Mouse (Mus musculus) naive thymus-derived CD4-positive, alpha-beta T cell, adult 2 months (primary cell): ENCODE measurements around the gene Obsl1.

Experiments used
- DNase-seq: peaks from one replicate; pipeline ENCODE4 v3.0.0-alpha.2; 2011; ENCODE audit warnings: low read depth

The Obsl1 gene

DNA sequence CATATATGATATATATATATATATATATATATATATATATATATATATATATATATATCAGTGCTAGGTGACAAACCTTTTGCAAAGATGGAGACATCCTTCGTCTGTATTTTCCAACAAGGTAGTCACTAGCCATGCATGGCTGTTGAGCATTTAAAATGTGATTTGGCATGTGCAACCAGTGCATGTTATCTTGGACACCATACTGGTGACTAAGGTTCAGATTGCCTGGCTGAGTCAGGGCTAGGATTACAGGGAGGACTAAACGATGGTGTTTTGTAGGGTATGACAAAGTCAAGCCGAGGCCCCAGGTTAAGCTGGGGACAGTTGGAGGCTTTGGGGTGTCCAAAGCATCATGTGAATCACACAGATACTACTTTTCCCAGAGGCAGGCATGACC is 50.8 kb downstream of the Obsl1 start:
- DNase-seq = no peak

DNA sequence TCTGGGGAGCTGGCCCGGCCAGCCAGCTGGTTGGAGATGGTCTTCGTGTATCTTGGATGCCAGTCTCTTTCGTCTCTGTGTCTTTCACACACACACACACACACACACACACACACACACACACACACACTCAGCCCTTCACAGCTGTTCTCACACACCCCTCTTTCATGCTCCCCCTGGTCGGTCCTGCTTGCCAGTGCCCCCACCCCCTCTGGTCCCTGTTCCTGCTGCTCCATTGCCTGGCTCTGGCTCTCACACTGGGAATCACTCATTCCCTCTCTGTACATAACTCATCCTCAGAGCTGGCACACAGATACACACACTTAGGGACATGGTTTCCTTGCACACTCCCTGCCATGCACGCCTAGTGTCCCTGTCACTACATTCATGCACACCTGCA is 54.4 kb downstream of the Obsl1 start:
- no peak for DNase-seq

DNA sequence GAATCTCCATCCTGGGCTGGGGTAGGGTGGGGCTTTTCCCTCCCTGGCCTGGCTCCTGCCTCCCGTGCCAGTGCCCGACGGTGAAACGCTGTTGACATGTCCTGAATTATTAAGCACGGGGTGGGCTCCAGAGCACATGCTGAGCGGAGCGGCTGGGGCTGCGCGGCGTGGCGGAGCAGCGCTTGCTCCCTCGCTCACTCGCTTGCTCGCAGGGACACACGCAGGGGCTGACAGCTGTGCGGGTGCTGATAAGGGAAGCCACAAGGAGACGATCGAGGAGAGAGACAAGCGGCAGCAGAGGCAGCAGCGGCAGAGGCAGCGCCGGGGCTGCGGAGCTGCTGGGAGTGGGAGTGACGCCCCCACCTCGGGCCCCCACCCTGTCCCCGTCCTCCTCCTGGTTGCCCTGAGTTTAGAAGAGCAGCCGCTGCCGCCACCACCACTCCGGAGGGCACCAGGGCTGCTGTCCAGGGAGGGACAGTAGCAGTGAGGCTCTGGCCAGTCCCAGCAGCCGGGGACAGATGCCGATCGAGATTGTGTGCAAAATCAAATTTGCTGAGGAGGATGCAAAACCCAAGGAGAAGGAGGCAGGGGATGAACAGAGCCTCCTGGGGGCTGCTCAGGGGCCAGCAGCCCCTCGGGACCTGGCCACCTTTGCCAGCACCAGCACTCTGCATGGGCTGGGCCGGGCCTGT is 55.8 kb downstream of the Obsl1 start, which contains the start of gene Asic4:
Gene Asic4, plus strand, starts transcription at position 123 of the 692 bp plus-strand sequence.
- DNase-seq = no peak

DNA sequence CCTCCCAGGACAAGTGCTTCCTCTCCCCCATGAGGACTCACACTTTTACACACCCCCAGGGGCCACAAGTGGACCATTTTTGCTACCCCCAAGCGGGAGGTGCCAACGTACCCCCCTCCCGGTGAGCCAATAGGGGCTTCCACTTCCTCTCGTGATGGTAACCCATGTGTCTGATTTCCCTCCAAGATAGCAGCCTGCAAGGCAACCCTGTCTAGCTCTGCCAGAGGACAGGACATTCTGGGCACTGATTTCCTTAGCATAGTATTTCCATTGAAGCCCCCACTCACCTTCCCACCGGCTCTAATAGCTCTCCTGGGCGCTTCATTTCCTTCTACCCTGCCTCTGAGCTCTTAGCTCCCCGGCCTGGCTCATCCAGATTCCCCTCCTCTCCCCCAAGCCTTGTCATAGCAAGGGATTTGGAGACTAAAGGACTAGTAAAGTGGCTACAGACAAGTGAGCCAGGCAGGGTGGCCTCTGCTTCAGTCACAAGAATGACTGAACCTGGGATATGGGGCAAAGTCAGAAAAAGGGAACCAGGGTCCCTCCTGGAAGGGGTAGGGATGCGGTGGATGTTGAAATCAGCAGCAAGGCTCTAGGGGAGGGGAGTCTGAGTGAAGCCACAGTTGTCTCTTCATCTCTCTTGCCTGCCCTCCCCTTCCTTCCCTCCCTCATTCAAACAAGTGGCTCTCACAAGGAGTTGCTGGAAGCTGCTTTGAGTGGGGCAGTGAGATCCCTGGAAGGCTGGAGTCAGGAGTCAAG is 56.7 kb downstream of the Obsl1 start:
- no peak for DNase-seq

DNA sequence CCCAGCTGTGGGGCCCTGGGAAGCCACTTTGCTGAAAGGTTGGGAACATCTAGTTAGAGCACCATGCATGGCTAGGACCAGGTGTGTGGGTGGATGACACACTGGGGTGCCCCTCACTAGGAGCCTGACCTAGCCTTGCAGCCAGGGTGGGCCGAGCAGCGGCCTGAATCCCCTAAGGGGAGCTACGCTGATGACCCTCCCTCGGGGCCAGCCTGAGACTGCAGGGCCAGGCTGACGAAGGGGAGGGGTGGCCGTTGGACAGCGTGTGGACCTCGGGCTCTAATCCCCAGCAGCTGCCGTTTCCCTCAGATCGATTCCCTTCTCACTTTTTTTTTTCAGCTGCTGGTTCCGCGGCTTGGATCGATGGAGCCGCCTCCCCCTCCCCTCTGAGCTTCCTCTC is 57.3 kb downstream of the Obsl1 start:
- no peak for DNase-seq

DNA sequence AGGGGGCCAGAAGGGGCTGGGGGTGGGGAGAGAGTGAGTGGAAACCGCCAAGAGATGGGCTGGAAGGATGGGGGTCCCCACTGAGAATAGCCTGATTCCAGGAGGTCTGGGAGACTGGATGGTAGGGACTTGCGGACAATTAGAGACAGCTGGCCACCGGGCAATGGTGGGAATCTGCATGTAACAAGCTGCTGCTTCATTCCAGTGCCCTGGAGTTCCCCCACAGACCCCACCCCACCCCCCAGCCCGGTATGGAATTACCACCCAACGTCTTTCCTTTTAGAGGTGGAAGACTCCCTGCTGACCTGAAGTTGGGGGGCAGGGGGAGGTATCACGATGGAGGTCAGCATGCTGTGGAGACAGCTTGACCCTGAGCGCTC is 58.2 kb downstream of the Obsl1 start:
- DNase-seq = no peak

DNA sequence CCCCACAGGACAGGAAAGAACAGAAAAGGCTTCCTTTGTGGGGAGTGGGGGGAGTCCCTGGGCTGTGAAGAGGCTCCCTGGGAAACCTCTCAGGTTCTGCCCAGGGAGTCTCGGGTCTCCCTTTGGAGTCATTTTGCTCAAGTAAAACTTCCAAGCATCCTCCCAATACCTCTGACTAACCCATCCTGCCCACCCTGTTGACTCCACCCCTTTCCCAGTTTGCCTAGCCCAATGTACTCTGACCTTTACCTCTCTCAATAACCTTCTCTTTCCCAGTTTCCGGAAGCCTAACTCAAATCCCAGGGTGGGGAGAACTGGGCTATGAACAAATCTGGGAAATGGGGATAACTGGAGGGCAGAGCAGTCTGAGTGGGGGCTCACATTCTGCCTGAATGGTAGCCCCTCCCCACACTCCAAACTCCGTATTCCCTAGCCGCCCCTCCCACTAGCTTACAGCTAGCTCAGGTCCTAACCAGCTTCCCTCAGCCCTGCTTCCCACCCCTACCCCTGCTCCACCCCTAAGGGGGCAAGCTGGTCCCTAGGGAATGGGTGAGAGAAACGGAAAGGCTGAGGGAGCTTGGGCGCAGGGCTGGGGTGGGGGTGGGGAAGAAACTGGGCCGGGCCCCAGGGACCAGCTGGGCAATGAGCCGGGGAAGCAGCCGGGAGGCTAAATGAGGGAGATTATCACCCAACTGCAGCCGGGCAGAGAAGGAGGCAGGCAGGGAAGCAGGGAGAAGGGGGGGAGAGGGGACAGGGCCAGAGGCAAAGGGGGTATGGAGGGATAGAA is 58.8 kb downstream of the Obsl1 start:
- DNase-seq = no peak

DNA sequence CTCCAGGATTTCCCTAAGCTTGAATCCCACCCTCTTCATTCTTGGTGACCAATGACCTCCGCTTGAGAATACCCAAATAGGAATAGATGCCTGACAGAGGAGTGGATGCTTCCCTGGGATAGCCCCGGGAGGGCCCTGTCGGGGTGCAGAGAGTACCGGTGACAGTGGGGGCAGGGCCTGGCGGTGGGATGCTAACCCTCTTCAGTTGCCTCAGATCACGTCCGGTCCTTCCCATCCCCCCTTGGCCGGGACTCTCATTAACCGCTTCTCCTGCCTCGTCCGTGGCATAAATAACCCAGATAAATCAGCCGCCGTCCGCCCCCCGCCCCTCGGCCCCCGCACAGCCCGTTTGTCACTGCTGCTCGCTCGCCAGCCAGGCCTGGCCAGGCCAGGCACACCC is 59.6 kb downstream of the Obsl1 start:
- DNase-seq = no peak

DNA sequence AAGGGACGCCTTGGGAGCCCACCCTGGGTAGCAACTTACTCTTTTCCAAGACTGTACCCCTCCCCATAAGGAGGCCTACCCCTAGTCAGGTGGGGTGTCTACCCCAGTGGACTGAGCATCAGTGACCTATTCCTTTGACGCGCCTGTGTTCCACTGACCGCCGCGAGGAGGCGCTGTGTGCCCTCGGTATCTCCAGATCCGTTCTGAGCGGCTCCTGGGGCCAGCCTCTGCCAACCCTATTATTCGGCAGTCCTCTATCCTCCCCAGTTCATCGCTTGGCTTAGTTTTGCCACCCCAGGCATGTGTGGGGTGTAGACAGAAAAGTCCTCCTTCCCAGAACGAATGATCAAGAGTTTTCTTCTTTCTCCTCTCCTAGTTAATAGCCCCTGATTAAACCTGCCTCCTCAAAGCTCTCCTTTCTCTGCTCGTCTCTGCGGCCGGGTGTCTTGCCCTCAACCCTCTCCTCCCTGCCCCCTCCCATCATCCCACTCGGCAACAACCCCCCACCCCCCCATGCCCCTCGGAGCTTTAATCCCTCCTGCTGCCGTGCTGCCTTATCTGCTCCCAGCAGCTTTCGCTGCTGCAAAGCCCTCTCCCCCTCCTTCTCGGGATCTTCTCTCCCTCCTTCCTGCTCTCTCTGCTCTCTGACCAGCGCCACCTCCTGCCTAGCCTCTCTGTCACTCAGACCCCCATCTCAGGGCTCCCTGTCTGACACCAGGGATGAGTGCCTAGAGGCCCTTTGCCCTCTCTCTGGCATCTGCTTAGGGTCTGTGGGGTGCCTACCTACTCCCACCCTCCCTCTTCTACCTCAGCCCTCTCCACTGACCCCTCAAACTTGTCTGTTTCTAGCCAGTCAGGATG is 60.3 kb downstream of the Obsl1 start:
- peak; percentile 79 for DNase-seq

DNA sequence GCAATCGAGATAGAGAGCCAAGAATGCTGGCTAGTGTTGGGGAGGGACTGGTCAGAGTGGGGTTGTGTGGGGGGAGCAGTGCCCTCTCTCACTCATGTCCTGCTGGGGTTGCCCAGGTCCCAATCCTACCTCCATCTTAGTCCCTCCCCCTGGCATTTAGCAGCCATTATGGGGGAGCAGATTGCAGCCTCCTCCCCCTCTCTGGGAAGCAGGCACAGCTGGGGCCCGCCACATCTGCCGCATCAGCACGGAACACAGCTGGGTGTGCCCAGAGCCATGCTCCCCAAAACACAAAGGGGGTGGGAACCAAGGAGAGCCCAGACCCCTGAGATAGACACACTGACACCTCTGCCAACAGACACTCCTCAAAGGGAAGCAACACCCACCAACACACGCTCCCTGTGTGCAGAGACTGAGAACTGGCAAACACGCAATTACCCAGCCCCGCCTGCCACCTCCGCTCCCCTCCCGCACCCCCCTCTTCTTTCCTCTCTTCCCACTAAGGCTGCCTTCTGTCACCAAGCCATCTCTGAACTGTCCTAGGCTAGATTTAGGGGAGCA is 61.0 kb downstream of the Obsl1 start:
- DNase-seq = no peak

DNA sequence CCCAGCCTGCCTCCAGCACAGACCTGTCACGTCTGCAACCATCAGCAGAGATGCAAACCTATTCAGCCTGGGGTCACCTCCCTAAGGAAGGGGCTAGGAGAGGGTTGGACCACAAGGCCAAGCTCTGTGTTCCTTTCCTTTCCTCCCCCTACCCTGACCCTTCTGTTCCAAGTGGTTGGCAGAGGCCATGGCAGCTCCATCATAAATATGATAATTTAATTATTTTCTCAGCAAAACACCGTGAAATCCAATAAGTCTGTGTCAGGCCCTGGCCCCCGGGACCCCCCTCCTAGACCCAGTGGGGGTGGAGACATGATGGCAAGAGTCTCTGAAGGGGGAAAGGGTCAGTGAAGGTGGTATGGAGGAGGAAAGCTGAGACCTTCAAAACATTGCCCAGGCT is 62.0 kb downstream of the Obsl1 start:
- DNase-seq = no peak

DNA sequence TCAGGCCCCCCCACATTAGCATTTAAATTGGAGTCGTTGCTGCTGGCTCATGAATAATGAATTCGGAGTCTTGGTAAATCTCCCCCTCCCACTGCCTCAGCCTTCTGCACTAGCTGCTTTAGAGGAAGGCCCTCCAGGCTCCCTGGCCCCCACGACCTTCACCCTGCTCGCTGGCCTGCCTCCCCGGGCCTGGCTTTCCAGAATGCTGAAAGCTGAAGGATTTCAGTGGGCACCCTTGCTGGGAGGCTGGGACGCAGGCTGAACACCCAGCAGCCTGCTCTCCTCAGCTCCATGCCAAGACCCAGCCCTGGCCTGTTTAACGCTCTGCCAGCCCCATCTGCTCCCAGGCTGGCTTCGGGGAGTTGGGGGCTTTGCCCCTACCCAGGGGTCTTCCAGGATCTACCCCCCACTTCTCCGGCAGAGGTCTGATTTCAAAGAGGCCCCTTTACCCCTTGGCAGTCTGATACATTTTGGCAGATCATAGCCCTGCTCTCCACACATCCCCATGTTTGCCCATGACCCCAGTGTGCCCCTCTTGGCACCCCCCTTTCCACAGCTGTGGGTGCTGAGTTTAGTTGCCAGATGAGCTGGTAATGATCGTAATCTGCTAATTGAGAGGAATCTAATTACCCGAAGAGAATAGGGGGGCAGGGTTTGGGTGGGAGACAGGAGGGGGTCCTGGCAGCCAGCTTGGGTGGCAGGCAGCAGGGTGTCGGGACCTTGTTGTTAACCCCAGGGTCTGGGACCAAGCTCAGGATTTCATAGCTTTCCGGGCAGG is 62.8 kb downstream of the Obsl1 start:
- no peak for DNase-seq

DNA sequence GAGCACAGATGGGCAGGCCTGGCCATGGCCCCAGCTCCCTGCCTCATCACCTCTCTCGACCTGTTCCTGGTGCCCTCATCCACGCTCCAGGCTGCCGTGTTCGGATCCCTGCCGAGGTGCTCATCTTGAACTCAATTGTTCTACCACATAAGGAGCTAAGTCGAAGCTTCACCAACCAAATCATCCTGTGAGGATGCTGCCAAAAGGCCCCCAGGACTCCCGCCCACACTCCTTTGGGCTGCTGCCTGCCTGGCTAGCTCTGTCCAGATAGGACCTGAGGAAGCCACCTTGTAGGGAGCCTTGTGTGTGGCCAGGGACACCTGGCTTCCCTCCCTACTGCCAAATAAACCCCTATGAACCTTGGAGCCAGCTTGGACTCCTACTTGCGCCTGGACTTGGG is 63.4 kb downstream of the Obsl1 start:
- DNase-seq = no peak

DNA sequence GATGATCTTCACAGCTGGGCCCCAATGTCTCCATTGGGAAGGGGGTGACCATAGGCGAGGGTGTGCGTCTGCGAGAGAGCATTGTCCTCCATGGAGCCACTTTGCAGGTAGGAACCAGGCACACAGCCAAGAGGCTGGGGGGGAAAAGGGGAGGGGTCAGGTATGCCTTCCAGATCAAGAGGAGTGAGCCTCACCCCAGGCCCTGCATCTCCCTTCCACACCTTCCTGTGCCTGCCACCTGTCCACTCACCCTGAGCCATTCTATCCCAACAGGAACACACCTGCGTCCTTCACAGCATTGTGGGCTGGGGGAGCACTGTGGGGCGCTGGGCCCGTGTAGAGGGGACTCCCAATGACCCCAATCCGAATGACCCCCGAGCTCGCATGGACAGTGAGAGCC is 64.1 kb downstream of the Obsl1 start:
- no peak for DNase-seq

DNA sequence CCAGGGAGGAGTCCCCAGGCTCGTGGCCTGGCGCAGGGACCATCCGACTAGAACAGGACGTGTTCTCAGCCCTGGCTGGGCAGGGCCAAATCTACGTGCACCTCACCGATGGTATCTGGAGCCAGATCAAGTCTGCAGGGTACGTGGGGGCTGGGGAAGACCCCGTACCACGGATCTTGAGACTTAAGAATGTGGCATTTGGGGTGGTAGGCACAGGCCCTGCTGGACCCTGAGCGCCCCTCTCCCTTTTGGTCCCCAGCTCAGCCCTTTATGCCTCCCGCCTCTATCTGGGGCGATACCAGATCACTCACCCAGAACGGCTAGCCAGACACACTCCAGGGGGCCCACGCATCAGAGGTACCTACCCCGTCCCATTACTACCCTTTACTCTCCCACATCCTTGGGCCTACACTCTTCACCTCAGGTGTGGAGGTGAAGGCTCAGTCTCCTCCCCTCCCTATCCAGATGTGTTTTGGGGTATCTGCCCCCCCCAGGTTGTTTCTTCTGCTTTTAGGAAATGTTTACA is 64.7 kb downstream of the Obsl1 start:
- DNase-seq = no peak

DNA sequence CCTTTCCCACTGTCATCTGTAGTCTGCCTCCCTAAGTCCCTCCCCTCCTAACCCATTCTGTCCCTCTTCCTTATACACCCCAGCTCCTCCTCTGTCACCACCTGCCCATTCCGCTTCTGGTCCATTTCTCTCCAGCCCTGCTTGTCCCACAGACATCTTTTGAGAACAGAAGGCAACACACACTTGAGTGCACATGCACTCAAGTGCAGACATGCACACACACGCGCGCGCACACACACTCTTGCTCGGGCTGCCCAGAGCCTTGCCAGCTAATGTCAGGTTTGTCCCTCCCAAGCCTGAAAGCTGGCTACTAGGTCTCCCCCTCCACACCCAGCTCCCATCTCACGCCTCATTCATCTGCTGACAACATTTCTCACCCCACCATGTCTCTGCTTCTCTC is 65.6 kb downstream of the Obsl1 start:
- no peak for DNase-seq

DNA sequence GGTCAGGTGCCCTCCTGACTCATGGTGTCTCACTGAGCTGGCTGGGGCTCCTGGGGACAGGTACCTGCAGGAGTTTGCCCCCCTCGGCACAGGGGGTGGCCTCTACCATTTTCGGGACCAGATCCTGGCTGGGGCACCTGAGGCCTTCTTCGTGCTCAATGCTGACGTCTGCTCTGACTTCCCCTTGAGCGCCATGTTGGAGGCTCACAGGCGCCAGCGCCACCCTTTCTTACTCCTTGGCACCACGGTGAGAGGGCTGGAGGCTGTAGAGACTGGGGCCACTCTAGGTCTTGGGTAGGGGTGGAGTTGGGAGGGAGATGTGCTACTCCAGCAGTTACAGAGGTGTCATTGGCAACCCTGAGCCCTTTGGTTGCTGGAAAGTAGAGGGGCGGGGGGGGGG is 67.5 kb downstream of the Obsl1 start:
- no peak for DNase-seq

DNA sequence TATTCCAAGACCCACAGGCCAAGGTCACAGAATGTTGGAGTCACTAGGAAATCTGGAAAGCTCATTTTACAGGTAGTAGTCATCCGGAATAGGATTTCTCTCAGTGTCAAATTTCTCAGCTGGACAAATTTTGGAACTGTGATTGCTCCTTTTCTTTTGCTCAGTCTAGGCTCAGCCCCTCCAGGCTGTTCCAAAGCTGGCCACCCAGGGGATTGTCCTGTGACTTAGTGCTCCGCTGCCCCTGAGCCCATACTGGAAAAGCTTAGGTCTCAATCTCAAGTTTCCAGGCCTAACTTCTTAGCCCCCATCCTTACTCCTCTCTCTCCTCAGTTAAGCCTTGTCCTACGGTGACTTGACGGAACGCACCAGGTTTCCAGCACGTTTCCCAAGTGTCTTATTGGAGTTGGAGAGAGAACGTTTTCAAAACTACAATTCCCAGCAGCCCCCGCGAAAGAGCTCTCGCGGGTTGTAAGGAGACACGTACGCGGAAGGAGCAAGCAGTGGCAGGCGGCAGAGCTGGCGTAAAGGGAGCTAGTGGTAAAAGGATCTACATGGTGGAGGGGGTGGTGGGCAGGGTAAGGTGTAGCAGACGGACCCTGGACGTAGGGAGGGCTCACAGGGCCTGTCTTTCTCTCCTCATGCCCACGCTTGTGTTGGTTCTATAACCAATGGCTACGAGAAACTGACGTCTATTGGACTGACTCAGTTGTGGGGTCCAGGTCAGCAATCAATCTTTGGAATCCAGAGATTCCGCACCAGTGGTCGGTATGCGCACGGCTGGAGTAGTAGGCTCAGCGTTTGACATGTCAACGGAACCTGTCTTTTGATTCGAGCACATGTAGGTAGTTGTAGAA is 70.5 kb downstream of the Obsl1 start, which contains the start of gene Gmppa:
Gene Gmppa, plus strand, starts transcription at position 456 of the 854 bp plus-strand sequence.
- peak; percentile 73 for DNase-seq
